Mouse (Mus musculus) urinary bladder, adult 18-20 months (tissue): Measurements from ENCODE around the gene Zc3h4.

Source experiments
- DNase-seq, 2 experiments: peaks; one replicate each; pipeline ENCODE4 v3.0.0; 2022; ENCODE audit warnings: low spot score in 2 of 2, mixed read lengths in 2 of 2

Gene Zc3h4

GRCm38 (mm10) chr7:16399820-16400688, 656 bp upstream of the Zc3h4 start:
- peak; percentile 92 to 98 for DNase-seq

DNA sequence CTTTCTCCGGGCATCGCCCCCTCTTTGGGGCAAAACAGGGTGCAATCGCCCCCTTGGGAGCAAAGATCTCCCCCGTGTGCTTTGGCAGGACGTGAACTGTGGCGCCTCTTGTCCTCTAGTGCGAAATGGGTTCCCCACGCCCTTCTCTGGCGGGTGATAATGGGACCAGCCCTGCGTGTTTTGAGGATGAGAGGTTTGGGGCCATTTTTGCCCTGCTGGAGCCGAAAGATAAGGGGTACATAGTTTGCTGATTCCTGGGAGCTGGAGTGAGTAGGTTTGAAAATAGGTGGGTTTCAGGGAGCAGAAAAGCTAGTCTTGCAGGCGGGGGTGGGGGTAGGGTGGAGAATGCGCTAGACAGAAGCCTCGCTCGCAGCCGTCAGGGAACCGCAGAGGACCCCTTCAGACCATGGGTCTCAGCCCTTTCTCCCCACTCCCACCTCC, 1.3 kb downstream of the Zc3h4 start:
- no peak for DNase-seq

DNA sequence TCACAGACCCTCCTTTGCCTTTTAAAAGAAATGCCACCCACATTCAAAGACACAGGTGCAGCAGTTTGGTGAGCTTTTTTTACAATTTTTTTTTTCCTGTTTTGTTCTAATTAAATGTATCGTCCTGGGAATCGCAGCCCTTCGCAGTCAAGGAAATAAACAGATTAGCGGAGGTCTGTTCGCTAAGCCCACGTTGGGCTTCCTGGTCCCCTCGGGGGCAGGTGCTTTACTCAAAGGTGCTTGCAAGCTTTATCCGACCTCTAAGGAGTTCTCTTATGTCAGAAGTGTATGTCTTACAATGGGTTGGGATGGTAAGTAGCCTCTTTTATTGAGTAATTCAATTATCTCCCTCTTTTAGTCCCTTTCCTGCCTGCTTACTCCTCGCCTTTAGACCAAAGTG, 1.7 kb downstream of the Zc3h4 start:
- DNase-seq: no peak

DNA sequence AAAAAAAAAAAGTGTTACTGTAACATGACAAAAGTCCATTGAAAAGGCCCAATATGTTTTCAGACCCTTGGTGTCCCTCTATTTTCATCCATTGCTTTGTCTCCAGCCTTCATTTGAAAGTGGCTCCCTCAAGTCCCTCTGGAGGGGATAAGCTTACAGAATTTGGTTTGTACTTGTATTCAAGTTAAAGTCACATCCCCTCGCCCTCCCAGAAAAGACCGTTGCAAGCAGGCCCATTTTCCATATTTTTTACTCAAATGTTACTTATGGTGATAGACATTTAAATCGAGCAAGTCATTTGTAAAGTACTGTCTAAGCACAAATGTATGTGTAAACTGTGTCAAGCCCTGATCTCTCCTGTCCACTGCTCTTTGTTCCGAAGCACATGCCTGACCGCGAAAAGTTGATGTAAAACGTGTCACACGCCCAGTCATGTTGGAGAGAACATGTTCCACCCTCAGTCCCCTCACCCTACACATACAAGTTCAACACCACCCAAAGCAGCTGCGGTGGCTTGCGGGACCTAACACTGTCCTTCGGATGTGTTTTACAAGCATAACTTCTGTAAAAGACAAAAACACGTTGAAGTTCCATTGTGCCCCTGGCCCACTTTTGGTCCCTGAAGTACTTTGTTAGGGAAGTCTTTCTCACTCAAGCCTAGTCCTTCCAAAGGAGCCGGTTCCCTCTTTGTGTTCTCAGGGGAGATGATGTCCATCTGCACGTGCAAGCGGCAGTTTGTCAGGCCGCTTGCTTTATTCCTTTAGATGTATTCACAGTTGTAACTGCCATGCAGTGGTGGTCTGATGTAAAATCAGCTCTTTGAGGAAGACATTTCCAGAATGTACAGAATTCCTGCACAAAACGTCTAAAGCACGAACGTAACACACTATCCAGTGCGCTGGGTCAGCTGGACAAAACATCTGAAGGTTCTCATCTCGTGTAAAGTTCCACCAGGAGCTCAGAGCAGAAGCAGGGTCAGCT, 2.5 kb downstream of the Zc3h4 start:
- no peak for DNase-seq

- DNase-seq: no peak
These were observed 3.8 kb downstream of the Zc3h4 start for GRCm38 (mm10) chr7:16404315-16405072.

DNA sequence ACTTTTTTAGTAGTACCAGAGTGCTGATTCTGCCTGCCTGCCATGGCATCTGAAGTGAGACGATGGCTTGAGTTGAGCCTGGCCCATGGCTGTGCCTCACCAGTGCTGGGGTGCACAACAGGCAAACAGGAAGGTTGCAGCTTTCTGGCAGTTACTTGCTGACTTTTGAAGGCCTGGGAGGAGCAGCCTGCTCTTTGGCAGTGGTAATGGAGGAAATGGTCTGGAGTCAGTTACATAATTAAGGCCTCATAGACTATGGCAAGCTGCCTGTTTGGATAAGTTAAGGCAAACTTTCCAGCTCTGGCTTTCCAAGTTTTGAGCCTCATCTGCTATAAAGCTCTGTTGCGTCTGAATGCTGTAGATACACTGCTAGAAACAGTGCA, 4.4 kb downstream of the Zc3h4 start:
- peak in 1 of 2 experiments; percentile 54 for DNase-seq

- DNase-seq: peak; percentile 55 to 88
These were observed 5.0 kb downstream of the Zc3h4 start for GRCm38 (mm10) chr7:16405516-16406351.

DNA sequence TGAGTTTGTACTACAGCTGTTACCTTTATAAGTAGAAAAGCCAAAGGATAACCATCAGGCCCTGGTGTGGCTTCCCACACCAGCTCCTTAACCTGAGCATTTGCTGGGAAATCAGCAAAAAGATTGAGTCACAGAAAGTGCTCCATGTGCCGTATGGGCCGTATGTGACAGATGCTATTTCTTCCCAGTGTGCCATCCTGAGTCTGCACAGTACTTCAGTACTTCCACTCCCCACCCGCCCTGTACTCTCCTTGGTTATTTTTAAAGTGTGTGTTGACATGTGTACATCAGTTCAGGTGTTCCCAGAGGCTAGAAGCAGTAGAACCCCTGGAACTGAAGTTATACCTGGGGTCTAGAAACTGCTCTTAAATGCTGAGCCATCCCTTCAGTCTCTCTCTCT, 6.3 kb downstream of the Zc3h4 start:
- DNase-seq: no peak

DNA sequence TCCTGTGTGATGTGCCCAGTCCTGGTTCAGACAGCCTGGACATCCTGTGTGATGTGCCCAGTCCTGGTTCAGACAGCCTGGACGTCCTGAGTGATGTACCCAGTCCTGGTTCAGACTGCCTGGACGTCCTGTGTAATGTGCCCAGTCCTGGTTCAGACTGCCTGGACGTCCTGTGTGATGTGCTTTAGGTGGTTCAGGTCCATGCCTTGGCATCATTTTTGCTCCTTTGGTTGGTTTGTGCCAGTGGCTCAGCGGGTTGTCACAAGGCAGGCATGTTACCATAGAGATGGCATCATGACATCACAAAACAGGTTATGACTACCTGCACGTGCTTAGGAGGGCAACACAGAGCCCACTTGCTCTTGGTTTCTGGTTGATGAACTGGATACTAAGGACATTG, 10.4 kb downstream of the Zc3h4 start:
- DNase-seq: no peak

DNA sequence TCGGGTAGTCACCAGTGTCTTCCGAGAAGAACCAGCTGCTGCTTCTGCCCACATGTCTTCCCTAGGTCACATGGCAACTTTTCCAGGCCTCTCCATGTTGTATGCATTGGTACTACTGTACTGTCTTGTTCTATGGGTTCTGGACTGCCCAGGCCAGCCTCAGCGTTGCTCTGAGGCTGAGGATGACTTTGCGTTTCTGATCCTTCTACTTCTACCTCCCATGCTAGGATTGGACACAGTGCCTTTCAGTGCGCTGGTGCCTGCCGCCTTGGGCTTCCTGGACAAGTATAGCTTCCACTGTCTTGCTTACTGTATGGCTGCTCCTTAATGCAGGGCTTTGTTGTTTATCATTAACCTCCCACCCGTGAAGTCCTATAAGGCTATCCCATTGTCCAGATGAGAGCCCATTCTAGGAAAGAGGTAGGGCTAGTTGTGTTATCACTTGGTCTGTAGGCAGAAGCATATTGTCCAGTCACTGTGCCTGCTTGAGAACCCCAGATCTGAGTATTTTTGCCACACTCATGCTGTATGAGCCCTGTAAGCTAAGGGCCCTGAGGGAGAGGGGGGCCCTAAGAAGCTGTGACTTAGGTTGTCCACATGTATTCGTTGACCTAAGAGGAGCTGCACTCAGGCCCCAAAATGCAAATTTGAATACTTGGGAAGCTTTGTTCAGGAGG, 11.6 kb downstream of the Zc3h4 start:
- no peak for DNase-seq

- DNase-seq: no peak
These were observed 12.2 kb downstream of the Zc3h4 start for GRCm38 (mm10) chr7:16412930-16413329.

- DNase-seq: peak in 1 of 2 experiments; percentile 41
These were observed 14.7 kb downstream of the Zc3h4 start for GRCm38 (mm10) chr7:16415426-16415825.

GRCm38 (mm10) chr7:16417141-16417771, 16.5 kb downstream of the Zc3h4 start:
- DNase-seq: no peak

- DNase-seq: no peak
These were observed 18.0 kb downstream of the Zc3h4 start for GRCm38 (mm10) chr7:16418713-16419112.

DNA sequence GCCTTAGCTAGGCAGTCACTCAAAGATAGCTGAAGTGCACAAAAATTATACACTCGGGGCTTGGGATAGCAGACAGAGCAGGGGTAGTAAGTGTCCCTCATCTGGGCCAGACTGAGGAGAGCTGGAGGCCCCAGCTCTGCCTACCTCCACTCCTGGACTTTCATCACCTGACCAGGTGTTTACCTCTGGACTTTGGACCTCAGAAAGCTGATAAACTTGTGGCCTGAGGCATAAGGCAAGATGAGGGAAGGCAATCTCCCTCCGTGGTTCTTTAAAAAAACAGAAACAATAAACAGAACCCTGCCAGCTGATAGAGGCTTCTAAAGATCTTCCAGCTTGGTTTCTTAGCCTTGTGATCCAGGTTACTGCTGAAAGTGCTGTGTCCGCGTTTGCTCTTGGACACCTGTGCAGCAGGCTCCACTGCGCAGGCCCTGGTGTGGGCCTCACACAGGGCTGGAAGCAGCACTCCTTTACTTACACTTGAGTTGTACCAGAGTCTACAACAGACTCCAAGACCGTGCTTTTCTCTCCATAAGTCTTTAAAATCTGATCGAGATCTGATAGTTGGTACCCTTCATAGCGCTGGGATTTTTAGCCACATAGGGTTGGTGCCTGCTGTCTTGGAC, 19.9 kb downstream of the Zc3h4 start:
- no peak for DNase-seq

GRCm38 (mm10) chr7:16422222-16422856, 21.6 kb downstream of the Zc3h4 start:
- DNase-seq: no peak

DNA sequence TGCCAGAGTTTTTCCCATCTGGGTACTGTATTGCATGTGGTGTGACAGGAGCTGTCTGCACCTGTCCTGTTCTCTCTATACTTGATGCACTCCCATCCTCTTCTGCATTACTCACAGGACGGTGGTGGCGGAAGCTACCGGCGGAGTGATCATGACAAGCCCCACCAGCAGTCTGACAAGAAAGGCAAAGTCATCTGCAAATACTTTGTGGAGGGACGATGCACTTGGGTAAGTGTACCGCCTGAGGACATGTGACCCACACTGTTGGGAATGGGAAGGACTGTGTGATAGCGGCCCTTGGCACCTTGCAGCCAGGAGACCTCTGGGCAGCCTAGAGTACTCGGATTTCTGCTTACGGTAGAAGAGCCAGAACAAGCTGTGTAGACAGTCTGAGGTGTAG, 23.0 kb downstream of the Zc3h4 start:
- no peak for DNase-seq

DNA sequence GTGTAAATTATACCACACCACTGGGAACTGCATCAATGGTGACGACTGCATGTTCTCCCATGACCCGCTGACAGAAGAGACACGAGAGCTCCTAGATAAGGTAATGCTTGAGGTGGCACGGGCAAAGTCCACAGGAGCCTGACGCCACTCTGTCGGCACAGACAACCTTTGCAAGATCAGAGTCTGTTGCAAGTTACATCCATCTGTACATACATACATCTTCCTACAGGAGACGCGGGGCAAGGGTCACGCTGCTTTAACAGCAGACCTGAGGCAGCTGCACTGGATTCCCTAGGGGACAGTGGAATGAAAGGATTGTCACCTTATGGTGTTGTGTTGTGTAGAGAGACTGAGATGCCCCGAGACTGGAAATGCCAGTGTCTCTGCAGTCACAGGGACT, 25.0 kb downstream of the Zc3h4 start:
- DNase-seq: no peak
